Mouse (Mus musculus) heart, postnatal 0 days (tissue): ENCODE results near the gene Arpc2. TPM values are rescaled to one million over a fixed set of nuclear protein-coding genes. Genes with fewer than 3 reads are reported as not detected.

ENCODE experiments used
- ATAC-seq: fragments of 200-750 bp; cut with Nextera tagmentation; 2 replicates; pipeline ENCODE4 v1.8.0; 2017; ENCODE audit warnings: low read depth, moderate number of reproducible peaks, moderate library complexity; ENCODE audit not compliant: insufficient read depth
- DNase-seq: peaks from one replicate; pipeline ENCODE4 v3.0.0-alpha.2; 2016; ENCODE audit warnings: low spot score
- H3K27ac ChIP-seq: fragments of 300-500 bp; sonication (generic); 2 replicates; pipeline ENCODE4 v1.5.1; 2014; ENCODE audit warnings: low read depth, mild to moderate bottlenecking
- H3K27me3 ChIP-seq: fragments of 300-500 bp; sonication (generic); 2 replicates; pipeline ENCODE4 v1.6.1; 2014; ENCODE audit warnings: low read length, mixed read lengths; ENCODE audit not compliant: control insufficient read depth, insufficient read depth
- H3K36me3 ChIP-seq: fragments of 300-500 bp; sonication (generic); replicated peaks from 2 replicates; pipeline ENCODE4 v1.6.1; 2014; ENCODE audit warnings: low read length, mixed read lengths; ENCODE audit not compliant: control insufficient read depth, insufficient read depth
- H3K4me1 ChIP-seq: fragments of 300-500 bp; sonication (generic); 2 replicates; pipeline ENCODE4 v1.6.1; 2014; ENCODE audit warnings: antibody characterized with exemption; ENCODE audit not compliant: control insufficient read depth, insufficient read depth
- H3K4me2 ChIP-seq: fragments of 300-500 bp; sonication (generic); 2 replicates; pipeline ENCODE4 v1.6.1; 2014; ENCODE audit warnings: low read depth, mild to moderate bottlenecking, low read length, moderate library complexity
- H3K4me3 ChIP-seq: fragments of 300-500 bp; sonication (generic); 2 replicates; pipeline ENCODE4 v1.5.1; 2014; ENCODE audit warnings: low read depth, low read length
- H3K9ac ChIP-seq: fragments of 300-500 bp; sonication (generic); replicated peaks from 2 replicates; pipeline ENCODE4 v1.6.1; 2014; ENCODE audit warnings: low read depth, low read length, mixed read lengths
- H3K9me3 ChIP-seq: fragments of 300-500 bp; sonication (generic); replicated peaks from 2 replicates; pipeline ENCODE4 v1.6.1; 2016; ENCODE audit warnings: low read length; ENCODE audit not compliant: control insufficient read depth
- CTCF ChIP-seq: IDR thresholded peaks from 2 replicates; pipeline ENCODE4 v1.5.1; 2016; ENCODE audit warnings: antibody characterized with exemption, control low read depth, low read depth
- EP300 ChIP-seq: IDR thresholded peaks from 2 replicates; pipeline ENCODE4 v1.6.1; 2016; ENCODE audit warnings: antibody characterized with exemption, low read depth
- WGBS: fragments of 180-500 bp; shearing (Covaris S2); extraction: QIAGEN DNeasy Blood & Tissue Kit; methylation state at CpG from one replicate; pipeline ENCODE4 v1.1.7; 2014; 5-methylcytosine and 5-hydroxymethylcytosine counted together
- polyA plus RNA-seq: library from polyadenylated mRNA; unstranded; fragments of >200 nt; fragmentation: Nextera tagmentation; extraction: Ambion mirVana; gene quantifications from 2 replicates; pipeline ENCODE4 v1.2.1, GENCODE M21; 2015
- total RNA-seq: library from RNA; depleted of rRNA; stranded (reverse); fragments of >200 nt; gene quantifications from 2 replicates; pipeline ENCODE4 v1.2.3, GENCODE M21; 2014; ENCODE audit warnings: low replicate concordance

Gene Arpc2
- total and polyA plus RNA-seq, 2 experiments from 2014 or later, result 149 to 374 TPM

DNA sequence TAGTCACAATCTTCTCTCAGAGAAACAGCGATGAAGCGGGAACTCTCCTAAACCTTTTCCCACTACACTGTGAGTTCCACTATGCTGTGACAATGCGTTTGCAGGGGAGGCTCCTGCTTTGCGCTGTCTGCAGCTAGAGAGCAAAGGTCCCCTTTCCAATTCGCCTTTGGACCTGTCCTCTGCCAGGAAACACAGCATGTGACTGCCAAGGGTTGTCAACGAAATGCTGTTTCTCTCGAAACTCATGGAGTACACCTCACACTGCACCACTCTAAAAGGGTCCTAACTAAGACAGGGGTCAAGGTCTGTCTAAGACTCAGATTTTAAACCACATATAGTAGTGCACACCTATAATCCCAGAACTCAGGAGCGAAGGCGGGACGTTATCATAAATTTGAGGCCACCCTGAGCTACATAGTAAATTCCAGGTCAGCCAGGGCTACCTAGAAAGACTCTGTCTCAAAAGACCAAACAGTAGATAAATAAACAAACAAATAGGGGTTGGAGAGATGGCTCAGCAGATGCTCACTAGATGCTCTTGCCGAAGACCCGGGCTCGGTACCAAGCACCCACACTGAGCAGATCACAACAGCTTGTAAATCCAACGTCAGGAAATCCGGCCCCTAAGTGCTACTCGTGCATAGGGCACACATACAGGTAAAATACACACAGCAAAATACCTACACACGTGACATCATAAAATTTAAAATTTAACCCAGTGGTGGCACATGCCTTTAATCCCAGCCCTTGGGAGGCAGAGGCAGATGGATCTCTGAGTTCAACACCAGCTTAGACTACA, 39.1 kb upstream of the Arpc2 start:
- no peaks in the 10 kb centered on the region for H3K36me3 ChIP-seq
- DNase-seq, result no peak
- H3K27me3 ChIP-seq, result no peaks in the 10 kb centered on the region
- H3K4me3 ChIP-seq, result no peak overlapping the region
- no peak for ATAC-seq
- no peaks in the 10 kb centered on the region for H3K9me3 ChIP-seq
- TF ChIP-seq CTCF (no peak), EP300 (no peak)
- no peak overlapping the region for H3K9ac ChIP-seq
- WGBS, result 74% methylated on average over 17 of the region's 17 CpGs
- no peak overlapping the region for H3K4me2 ChIP-seq
- no peak overlapping the region for H3K27ac ChIP-seq
- H3K4me1 ChIP-seq, result no peaks in the 10 kb centered on the region

- DNase-seq, result no peak
- H3K4me1 ChIP-seq, result no peaks in the 10 kb centered on the region
- H3K36me3 ChIP-seq, result no peaks in the 10 kb centered on the region
- no peak overlapping the region for H3K4me3 ChIP-seq
- TF ChIP-seq CTCF (no peak), EP300 (no peak)
- no peaks in the 10 kb centered on the region for H3K27me3 ChIP-seq
- WGBS, result 79% methylated on average over 12 of the region's 12 CpGs
- no peak for ATAC-seq
- no peaks in the 10 kb centered on the region for H3K9me3 ChIP-seq
- no peak overlapping the region for H3K9ac ChIP-seq
- no peak overlapping the region for H3K4me2 ChIP-seq
- no peak overlapping the region for H3K27ac ChIP-seq
Measured at GRCm38 (mm10) chr1:74197726-74198470, 38.0 kb upstream of the Arpc2 start.

GRCm38 (mm10) chr1:74199046-74199445, 36.8 kb upstream of the Arpc2 start:
- no peak for ATAC-seq
- Histone ChIP-seq H3K4me2 (no peak overlapping the region), H3K4me3 (no peak overlapping the region), H3K27me3 (no peaks in the 10 kb centered on the region), H3K27ac (no peak overlapping the region), H3K36me3 (no peaks in the 10 kb centered on the region), H3K4me1 (no peaks in the 10 kb centered on the region), H3K9ac (no peak overlapping the region), H3K9me3 (no peaks in the 10 kb centered on the region)
- WGBS, result 58% methylated on average over 8 of the region's 8 CpGs
- DNase-seq, result no peak
- TF ChIP-seq EP300, result no peak
- no peak for TF ChIP-seq CTCF

DNA sequence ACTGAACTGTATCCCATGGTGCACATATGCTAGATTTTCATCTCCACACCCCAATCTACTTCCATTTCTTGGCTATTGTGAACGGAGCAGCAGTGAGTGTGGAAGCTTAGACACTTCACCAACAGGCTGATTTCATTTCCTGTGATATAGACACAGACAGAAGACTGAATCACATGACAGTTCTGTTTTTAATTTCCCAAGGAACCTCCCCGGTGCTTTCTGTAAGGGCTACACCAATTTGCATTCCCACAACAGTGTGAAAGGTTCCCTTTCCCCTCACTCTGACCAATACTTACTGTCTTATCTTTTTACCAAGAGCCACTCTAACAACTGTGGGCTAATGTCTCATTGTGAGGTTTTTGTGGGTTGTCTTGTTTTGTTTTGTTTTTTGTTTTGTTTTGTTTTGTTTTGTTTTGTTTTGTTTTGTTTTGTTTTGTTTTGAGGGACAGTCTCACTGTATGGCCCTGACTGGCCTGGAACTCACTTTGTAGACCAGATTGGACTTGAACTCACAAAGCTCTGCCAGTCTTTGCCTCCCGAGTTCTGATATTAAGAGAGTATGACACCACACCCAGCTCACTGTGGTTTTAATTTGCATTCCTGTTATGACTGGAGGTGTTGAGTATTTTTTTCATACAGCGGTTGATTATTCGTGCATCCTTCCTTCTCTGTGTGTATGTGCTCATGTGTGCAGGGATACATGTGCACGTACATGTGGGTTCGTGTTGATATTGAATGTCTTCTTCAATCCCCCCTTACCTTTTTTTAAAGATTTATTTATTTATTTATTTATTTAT, 34.6 kb upstream of the Arpc2 start:
- Histone ChIP-seq H3K9me3 (no peaks in the 10 kb centered on the region), H3K4me2 (no peak overlapping the region), H3K27ac (no peak overlapping the region), H3K9ac (no peak overlapping the region), H3K36me3 (no peaks in the 10 kb centered on the region), H3K4me3 (no peak overlapping the region), H3K27me3 (no peaks in the 10 kb centered on the region), H3K4me1 (no peaks in the 10 kb centered on the region)
- TF ChIP-seq EP300, result no peak
- TF ChIP-seq CTCF, result no peak
- ATAC-seq (no peak), DNase-seq (no peak)
- WGBS, result 72% methylated on average over 7 of the region's 7 CpGs

DNA sequence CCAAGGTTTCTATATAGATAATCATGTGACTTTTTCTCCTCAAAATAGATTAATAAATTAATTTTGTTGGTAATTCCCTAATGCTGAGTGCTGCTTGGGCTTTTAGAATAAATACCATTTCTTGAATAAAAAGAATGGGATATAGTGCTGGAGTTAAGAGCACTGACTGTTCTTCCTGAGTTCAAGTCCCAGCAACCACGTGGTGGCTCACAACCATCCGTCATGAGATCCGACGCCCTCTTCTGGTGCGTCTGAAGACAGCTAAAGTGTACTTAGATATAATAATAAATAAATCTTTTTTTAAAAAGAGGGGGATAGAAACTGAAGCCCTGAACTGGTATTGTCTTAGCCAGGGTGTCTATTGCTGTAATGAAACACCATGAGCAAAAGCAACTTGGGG, 32.4 kb upstream of the Arpc2 start:
- Histone ChIP-seq H3K27ac (no peak overlapping the region), H3K9me3 (no peaks in the 10 kb centered on the region), H3K36me3 (no peaks in the 10 kb centered on the region), H3K4me3 (no peak overlapping the region), H3K4me1 (no peaks in the 10 kb centered on the region), H3K9ac (no peak overlapping the region), H3K27me3 (no peaks in the 10 kb centered on the region), H3K4me2 (no peak overlapping the region)
- TF ChIP-seq EP300 (no peak), CTCF (no peak)
- ATAC-seq (no peak), DNase-seq (no peak)
- WGBS, result 52% methylated on average over 5 of the region's 5 CpGs
